Mouse (Mus musculus) liver, embryonic 13.5 days (tissue): ENCODE data around the gene Shtn1. TPM values are rescaled to one million over a fixed set of nuclear protein-coding genes. Genes with fewer than 3 reads are reported as not detected.

ENCODE experiments used
- ATAC-seq: fragments of 200-750 bp; cut with Nextera tagmentation; 2 replicates; pipeline ENCODE4 v1.8.0; 2017; ENCODE audit warnings: low read depth, mild to moderate bottlenecking, moderate number of reproducible peaks, moderate library complexity
- DNase-seq: peaks from one replicate; pipeline ENCODE4 v3.0.0; 2022
- H3K27ac ChIP-seq: fragments of 300-500 bp; sonication (generic); 2 replicates; pipeline ENCODE4 v1.5.1; 2015; ENCODE audit warnings: moderate library complexity, mild to moderate bottlenecking, inconsistent platforms
- H3K27me3 ChIP-seq: fragments of 300-500 bp; sonication (generic); 2 replicates; pipeline ENCODE4 v1.6.1; 2015; ENCODE audit warnings: mild to moderate bottlenecking, inconsistent platforms
- H3K36me3 ChIP-seq: fragments of 300-500 bp; sonication (generic); 2 replicates; pipeline ENCODE4 v1.6.1; 2015; ENCODE audit warnings: mild to moderate bottlenecking, inconsistent platforms
- H3K4me1 ChIP-seq: fragments of 300-500 bp; sonication (generic); replicated peaks from 2 replicates; pipeline ENCODE4 v1.6.1; 2015; ENCODE audit warnings: inconsistent platforms
- H3K4me2 ChIP-seq: fragments of 300-500 bp; sonication (generic); 2 replicates; pipeline ENCODE4 v1.6.1; 2015; ENCODE audit warnings: inconsistent platforms, mild to moderate bottlenecking, moderate library complexity
- H3K4me3 ChIP-seq: fragments of 300-500 bp; sonication (generic); replicated peaks from 2 replicates; pipeline ENCODE4 v1.5.1; 2015; ENCODE audit warnings: mild to moderate bottlenecking, inconsistent platforms
- H3K9ac ChIP-seq: fragments of 300-500 bp; sonication (generic); 2 replicates; pipeline ENCODE4 v1.6.1; 2015; ENCODE audit warnings: mild to moderate bottlenecking, inconsistent platforms
- H3K9me3 ChIP-seq: fragments of 300-500 bp; sonication (generic); replicated peaks from 2 replicates; pipeline ENCODE4 v1.6.1; 2016; ENCODE audit warnings: inconsistent platforms
- WGBS: fragments of 180-500 bp; shearing (Covaris S2); methylation state at CpG from one replicate; pipeline ENCODE4 v1.1.7; 2015; ENCODE audit not compliant: insufficient replicate concordance; 5-methylcytosine and 5-hydroxymethylcytosine counted together
- polyA plus RNA-seq: library from polyadenylated mRNA; unstranded; fragments of >200 nt; fragmentation: Nextera tagmentation; extraction: Ambion mirVana; gene quantifications from 2 replicates; pipeline ENCODE4 v1.2.1, GENCODE M21; 2015

Shtn1 gene
- polyA plus RNA-seq, 1 experiment from 2014 or later: 0.45 TPM

DNA sequence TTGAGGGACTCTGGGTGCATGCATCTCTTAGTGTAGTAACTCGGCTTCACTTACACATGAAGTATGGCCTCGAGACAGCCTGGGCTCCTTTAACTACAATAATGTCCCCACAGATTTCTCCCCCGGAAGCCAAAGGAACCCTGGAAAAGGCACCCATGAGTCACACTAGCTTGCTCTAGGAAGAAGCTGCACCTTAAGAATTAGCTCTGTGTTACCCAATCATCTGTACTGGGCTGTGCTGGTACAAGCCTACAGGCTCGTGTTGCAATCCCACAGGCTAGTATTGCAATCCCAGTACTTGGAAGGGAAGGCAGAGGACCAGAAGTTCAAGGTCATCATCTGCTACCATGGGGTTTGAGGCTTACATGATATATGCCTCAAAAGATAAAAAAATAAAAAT, 4.5 kb downstream of the Shtn1 start:
- Histone ChIP-seq H3K4me2 (no peak overlapping the region), H3K27ac (no peak overlapping the region), H3K27me3 (peaks cover 34% of the 10 kb centered on the region), H3K9me3 (no peaks in the 10 kb centered on the region), H3K4me1 (peaks cover 3% of the 10 kb centered on the region; the same call in 1 of the 2 replicates), H3K4me3 (no peak overlapping the region), H3K9ac (no peak overlapping the region), H3K36me3 (no peaks in the 10 kb centered on the region)
- ATAC-seq: no peak
- WGBS: 56% methylated on average over 4 of the region's 4 CpGs
- no peak for DNase-seq

DNA sequence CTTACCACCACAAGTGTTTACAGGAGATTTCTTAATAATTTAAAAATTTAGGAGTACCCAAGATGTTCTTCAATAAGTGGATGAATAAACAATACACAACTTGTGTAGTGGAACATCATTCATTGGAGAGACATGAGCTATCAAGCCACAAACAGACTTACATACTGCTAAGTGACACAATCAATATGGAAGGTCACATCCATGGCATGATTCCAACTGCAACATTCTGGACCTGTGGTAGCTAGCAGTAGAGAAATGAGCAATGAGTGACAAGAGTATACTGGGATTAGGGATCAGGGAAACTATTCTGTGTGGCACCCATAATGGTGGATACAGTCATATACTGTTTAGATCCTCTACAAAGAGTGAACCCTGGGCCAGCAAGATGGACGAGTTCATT, 8.2 kb downstream of the Shtn1 start:
- no peak overlapping the region for H3K4me2 ChIP-seq
- WGBS: 38% methylated on average over 1 of the region's 1 CpGs
- no peaks in the 10 kb centered on the region for H3K27me3 ChIP-seq
- H3K27ac ChIP-seq: no peak overlapping the region
- no peaks in the 10 kb centered on the region for H3K36me3 ChIP-seq
- no peak overlapping the region for H3K9ac ChIP-seq
- no peaks in the 10 kb centered on the region for H3K4me1 ChIP-seq
- DNase-seq: no peak
- ATAC-seq: no peak
- H3K9me3 ChIP-seq: no peaks in the 10 kb centered on the region
- no peak overlapping the region for H3K4me3 ChIP-seq

DNA sequence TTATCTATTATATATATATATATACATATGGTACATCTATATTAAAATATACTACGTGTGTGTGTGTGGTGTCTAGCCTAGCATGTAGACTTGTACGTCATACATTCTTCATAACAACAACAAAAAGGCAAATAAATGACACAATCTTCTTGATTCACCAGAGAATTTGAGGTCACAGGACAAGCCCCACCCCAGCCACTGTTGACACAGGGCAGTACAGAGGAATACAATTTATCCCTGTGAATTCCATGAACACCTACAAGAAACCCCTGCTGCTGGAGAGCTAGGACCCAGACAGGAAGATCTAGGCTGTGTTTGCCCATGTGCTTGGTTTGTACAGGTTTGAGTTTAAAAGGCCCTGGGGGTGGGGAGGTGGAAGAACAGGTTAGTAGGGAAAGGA, 9.2 kb downstream of the Shtn1 start:
- no peaks in the 10 kb centered on the region for H3K9me3 ChIP-seq
- H3K4me3 ChIP-seq: no peak overlapping the region
- no peaks in the 10 kb centered on the region for H3K27me3 ChIP-seq
- no peaks in the 10 kb centered on the region for H3K36me3 ChIP-seq
- no peak overlapping the region for H3K27ac ChIP-seq
- H3K4me1 ChIP-seq: no peaks in the 10 kb centered on the region
- ATAC-seq (no peak), DNase-seq (no peak)
- H3K9ac ChIP-seq: no peak overlapping the region
- WGBS: 69% methylated on average over 2 of the region's 2 CpGs
- H3K4me2 ChIP-seq: no peak overlapping the region

DNA sequence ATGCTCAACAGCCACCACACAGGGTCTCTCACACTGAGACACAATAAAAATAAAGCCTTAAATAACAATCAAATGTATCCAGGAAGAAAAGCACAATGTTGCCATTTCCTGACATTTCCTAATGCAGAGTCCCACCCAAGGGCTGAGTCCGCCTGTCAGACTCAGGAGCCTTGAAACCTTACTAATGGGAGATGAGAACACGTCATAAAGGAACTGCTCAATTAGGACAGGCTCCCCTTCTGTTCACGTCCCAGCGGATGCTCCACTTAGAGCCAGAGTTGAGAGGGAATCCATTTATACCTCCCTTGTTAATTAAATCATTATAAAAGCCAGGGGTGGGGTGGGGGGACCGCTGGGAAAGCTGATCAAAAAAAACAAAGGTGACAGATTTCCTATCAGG, 9.8 kb downstream of the Shtn1 start:
- Histone ChIP-seq H3K9ac (no peak overlapping the region), H3K27me3 (no peaks in the 10 kb centered on the region), H3K27ac (no peak overlapping the region), H3K4me1 (no peaks in the 10 kb centered on the region), H3K4me3 (no peak overlapping the region), H3K9me3 (no peaks in the 10 kb centered on the region), H3K36me3 (no peaks in the 10 kb centered on the region), H3K4me2 (no peak overlapping the region)
- DNase-seq: no peak
- 49% methylated on average over 5 of the region's 5 CpGs for WGBS
- ATAC-seq: no peak

GRCm38 (mm10) chr19:59064616-59065015, 11.3 kb downstream of the Shtn1 start:
- Histone ChIP-seq H3K27ac (no peak overlapping the region), H3K4me1 (no peaks in the 10 kb centered on the region), H3K9me3 (no peaks in the 10 kb centered on the region), H3K9ac (no peak overlapping the region), H3K36me3 (no peaks in the 10 kb centered on the region), H3K27me3 (no peaks in the 10 kb centered on the region), H3K4me2 (no peak overlapping the region), H3K4me3 (no peak overlapping the region)
- ATAC-seq: no peak
- DNase-seq: no peak
- 70% methylated on average over 5 of the region's 5 CpGs for WGBS

DNA sequence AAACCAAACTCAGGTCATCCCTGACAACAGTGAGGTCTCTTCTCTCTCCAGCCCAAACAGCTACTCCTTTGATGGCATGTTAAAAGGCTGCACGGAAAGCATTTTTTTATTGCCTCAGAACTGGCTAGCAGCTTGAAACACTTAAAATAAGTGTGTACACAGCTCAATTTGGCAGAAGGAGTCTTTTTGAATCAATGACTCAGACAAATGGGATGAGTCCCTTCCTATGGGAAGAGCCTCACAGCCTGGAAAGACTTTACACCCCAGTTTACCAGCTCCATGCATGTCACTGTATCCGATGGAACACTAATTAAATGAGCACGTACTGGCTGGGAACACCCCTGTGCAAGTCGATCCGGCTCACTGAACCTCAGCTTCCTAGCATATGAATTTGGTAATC, 12.3 kb downstream of the Shtn1 start:
- WGBS: 73% methylated on average over 5 of the region's 5 CpGs
- Histone ChIP-seq H3K27me3 (no peaks in the 10 kb centered on the region), H3K36me3 (no peaks in the 10 kb centered on the region), H3K9ac (no peak overlapping the region), H3K27ac (no peak overlapping the region), H3K9me3 (no peaks in the 10 kb centered on the region), H3K4me1 (no peaks in the 10 kb centered on the region), H3K4me2 (no peak overlapping the region), H3K4me3 (no peak overlapping the region)
- no peak for ATAC-seq
- no peak for DNase-seq

DNA sequence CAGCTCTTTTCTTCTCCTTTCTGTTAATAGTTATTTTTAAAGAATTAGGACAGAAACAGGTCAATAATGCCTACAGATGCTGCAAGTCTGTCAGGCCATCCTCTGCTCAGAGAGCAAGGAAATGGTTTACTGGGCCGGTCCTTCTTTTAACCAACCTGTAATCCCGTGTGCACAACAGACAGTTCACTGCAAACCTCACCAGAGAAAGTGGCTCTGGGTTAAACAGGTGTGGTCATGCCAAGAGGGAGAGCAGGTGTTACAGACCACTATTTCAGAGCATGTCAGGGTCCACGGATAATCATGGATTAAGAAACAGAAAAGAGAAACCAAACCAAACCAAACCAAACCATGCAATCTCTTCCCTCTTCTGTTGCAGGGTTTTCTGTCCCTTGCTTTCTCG, 17.8 kb downstream of the Shtn1 start:
- Histone ChIP-seq H3K4me1 (no peaks in the 10 kb centered on the region), H3K27me3 (no peaks in the 10 kb centered on the region), H3K27ac (no peak overlapping the region), H3K4me3 (no peak overlapping the region), H3K9ac (no peak overlapping the region), H3K36me3 (no peaks in the 10 kb centered on the region), H3K9me3 (no peaks in the 10 kb centered on the region), H3K4me2 (no peak overlapping the region)
- ATAC-seq (no peak), DNase-seq (no peak)
- WGBS: 61% methylated on average over 4 of the region's 4 CpGs

- DNase-seq (no peak), ATAC-seq (no peak)
- H3K27ac ChIP-seq: no peak overlapping the region
- H3K27me3 ChIP-seq: no peaks in the 10 kb centered on the region
- WGBS: 24% methylated on average over 5 of the region's 5 CpGs
- no peak overlapping the region for H3K4me3 ChIP-seq
- no peaks in the 10 kb centered on the region for H3K4me1 ChIP-seq
- no peaks in the 10 kb centered on the region for H3K9me3 ChIP-seq
- H3K9ac ChIP-seq: no peak overlapping the region
- H3K36me3 ChIP-seq: no peaks in the 10 kb centered on the region
- no peak overlapping the region for H3K4me2 ChIP-seq
These were observed 18.5 kb downstream of the Shtn1 start for GRCm38 (mm10) chr19:59057366-59057765.

DNA sequence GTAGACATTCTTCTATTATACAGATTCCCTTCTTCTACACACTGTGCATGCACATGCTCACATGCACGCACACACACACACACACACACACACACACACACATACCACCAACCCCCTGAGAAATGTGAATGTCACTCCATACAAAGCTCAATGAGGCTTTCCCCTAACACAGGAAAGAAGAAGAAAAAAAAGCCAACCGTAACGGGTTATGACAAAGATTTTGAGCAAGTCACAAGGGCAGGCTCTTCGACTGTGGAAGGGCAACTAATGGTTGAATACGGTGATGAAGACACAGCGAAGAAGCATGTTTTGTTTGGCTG, 21.3 kb downstream of the Shtn1 start:
- Histone ChIP-seq H3K9ac (no peak overlapping the region), H3K27me3 (no peaks in the 10 kb centered on the region), H3K4me3 (no peak overlapping the region), H3K4me2 (no peak overlapping the region), H3K4me1 (no peaks in the 10 kb centered on the region), H3K9me3 (no peaks in the 10 kb centered on the region), H3K36me3 (no peaks in the 10 kb centered on the region), H3K27ac (no peak overlapping the region)
- WGBS: 71% methylated on average over 6 of the region's 6 CpGs
- DNase-seq (no peak), ATAC-seq (no peak)

DNA sequence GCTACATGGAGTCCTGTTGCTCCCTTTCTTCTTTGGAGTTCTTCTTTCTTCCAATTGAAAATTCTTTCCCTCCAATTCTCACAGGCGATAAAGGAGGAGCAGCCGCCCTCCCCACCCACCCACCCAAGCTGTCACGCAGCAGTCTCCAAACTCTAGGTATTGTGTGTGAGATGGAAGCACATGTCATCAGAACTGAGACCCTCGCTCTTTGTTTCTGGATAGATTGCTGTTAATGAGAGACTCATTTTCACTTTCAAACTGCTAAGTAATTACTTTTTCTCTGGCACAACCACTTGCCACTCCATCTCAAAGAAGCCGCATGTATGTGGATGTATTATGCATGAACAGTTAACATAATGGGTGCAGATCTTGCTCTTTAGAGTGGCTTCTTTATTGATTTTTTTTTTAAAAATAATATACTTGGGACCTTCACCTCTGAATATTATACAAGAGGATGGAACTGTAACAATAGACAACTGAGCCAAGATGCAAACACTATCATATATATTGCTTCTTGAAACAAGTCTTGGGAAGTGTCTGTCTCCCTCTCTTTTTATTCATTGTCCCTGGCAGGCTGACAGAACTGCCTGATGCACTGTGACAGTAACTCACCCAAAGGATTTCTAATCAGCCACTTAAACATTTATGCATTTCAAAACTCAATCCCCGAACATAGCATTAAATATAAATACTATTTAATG, 21.8 kb downstream of the Shtn1 start:
- H3K27ac ChIP-seq: no peak overlapping the region
- H3K4me2 ChIP-seq: no peak overlapping the region
- DNase-seq: no peak
- no peaks in the 10 kb centered on the region for H3K27me3 ChIP-seq
- no peaks in the 10 kb centered on the region for H3K36me3 ChIP-seq
- H3K9ac ChIP-seq: no peak overlapping the region
- H3K4me1 ChIP-seq: no peaks in the 10 kb centered on the region
- 74% methylated on average over 6 of the region's 6 CpGs for WGBS
- no peak for ATAC-seq
- H3K4me3 ChIP-seq: no peak overlapping the region
- no peaks in the 10 kb centered on the region for H3K9me3 ChIP-seq

DNA sequence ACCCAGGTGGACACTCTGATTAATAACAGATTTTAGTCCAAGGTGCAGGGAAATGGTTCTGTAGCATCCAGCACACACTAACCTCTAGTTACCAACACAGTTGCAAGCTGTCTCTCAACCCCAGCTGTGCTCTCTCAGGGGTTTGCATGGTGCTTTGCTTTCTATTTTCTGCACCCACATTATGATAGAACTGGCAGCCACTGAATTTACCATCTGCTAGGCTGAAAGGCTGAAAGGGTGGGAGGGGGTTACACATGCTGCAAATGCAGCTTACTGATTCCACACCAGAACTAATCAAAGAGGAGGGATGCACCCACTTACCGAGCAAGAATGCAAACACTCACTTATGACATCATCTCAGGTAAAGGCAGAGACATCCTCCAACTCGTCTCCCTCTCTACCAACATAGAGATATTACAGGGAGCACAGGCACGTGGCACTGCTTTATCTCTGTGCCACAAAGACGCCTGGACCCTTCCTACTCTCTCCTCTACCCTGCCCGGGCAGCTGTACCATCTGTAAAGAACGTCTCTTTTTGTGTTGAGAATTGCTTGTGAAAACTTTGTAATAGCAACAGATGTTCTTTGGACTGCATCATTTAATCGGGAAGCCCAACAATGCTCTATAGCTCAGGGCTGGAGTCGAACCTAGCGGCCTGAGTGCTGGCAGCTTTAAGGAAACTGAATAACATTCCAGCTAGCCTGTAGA, 23.0 kb downstream of the Shtn1 start:
- Histone ChIP-seq H3K27me3 (no peaks in the 10 kb centered on the region), H3K4me1 (no peaks in the 10 kb centered on the region), H3K4me3 (no peak overlapping the region), H3K9ac (no peak overlapping the region), H3K27ac (no peak overlapping the region), H3K36me3 (no peaks in the 10 kb centered on the region), H3K4me2 (no peak overlapping the region), H3K9me3 (no peaks in the 10 kb centered on the region)
- no peak for DNase-seq
- no peak for ATAC-seq
- WGBS: 55% methylated on average over 9 of the region's 9 CpGs

- 46% methylated on average over 4 of the region's 4 CpGs for WGBS
- Histone ChIP-seq H3K4me1 (no peaks in the 10 kb centered on the region), H3K27ac (no peak overlapping the region), H3K9ac (no peak overlapping the region), H3K4me2 (no peak overlapping the region), H3K27me3 (no peaks in the 10 kb centered on the region), H3K36me3 (no peaks in the 10 kb centered on the region), H3K9me3 (no peaks in the 10 kb centered on the region), H3K4me3 (no peak overlapping the region)
- ATAC-seq (no peak), DNase-seq (no peak)
These were observed 23.8 kb downstream of the Shtn1 start for GRCm38 (mm10) chr19:59052053-59052452.
